Mouse (Mus musculus) gastrocnemius, postnatal 14 days (tissue): ENCODE results near the gene Agpat2. TPM values are rescaled to one million over a fixed set of nuclear protein-coding genes. Genes with fewer than 3 reads are reported as not detected.

Source experiments
- DNase-seq: peaks from one replicate; pipeline ENCODE4 v3.0.0; 2021; ENCODE audit warnings: mixed read lengths
- intact Hi-C: fragments of 180-260 bp; cut with DNase I; formaldehyde crosslinking; loops from one replicate; pipeline ENCODE4 v1.15.1; 2025; ENCODE audit warnings: low total_unique reads
- total RNA-seq, 2 experiments: library from RNA; stranded (reverse); gene quantifications; 2 replicates each; pipeline ENCODE4 v1.2.3; 2021

Gene Agpat2
- total RNA-seq, 2 experiments from 2014 or later = 4.9 to 6.3 TPM

- intact Hi-C loops = no loop called here
- no peak for DNase-seq
These were observed 24.7 kb upstream of the Agpat2 start for GRCm38 (mm10) chr2:26628792-26629437.

DNA sequence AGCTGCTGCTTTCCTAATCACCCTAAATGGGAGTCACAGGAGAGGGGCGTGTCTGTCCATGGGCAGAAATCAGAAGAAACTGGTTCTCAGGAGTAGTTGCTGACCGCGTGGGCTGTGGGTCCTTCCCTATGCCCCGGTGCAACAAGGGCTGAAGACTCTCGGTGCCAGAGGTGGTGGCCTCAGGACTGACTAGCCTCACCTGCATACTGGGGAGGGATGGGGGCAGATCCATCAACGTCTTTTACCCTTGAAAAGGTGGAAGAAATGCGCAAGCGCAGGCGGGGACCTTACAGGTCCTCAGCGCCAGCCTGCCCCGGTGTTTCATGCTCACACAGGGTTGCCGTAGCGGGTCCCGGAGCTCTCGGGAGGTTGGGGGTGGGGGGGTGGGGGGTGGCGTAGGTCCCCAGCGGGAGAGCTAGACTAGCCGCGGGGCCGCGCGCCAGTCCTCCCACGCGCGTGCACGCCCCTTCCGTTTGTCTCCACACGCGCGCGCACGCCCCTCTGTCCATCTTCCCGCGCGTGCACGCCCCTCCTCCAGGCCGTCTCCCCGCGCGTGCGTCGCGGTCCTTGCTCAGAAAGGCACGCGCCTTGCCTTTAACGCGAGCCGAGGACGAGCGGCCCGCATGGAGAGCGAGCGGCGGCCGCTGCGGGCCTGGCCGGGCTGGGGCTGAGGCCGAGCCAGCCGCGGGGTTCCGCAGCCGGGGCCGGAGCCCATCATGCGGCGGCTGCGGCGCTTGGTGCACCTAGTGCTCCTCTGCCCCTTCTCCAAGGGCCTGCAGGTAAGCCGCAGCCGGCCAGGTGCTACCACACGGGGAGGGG lies 23.9 kb upstream of the Agpat2 start, which contains the start of gene Fam69b:
TSS of gene Fam69b (plus strand) at position 537 of the 819 bp plus-strand sequence.
- peak; percentile 75 for DNase-seq
- intact Hi-C loops = no loop called here

GRCm38 (mm10) chr2:26626081-26626480 lies 21.9 kb upstream of the Agpat2 start:
- no peak for DNase-seq
- intact Hi-C loops = no loop called here

DNA sequence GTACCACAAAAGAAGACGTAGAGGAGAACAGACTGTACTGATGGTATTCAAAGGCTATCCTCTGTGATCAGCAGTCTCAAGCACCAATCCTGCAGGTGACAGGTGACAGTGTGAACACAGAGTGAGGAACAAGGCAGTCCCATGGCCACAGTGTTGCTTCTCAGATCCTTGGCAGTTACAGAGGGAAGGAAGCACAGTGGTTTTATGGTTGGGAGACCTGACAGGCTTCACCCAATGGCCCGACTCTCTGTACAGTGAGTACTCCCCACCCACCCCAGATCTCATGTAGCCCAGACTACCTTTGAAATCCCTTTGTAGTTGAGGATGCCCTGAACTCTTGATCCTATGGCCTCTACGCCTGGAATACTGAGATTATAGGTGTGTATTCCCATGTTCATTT lies 21.2 kb upstream of the Agpat2 start:
- intact Hi-C loops = no loop called here
- DNase-seq = no peak

DNA sequence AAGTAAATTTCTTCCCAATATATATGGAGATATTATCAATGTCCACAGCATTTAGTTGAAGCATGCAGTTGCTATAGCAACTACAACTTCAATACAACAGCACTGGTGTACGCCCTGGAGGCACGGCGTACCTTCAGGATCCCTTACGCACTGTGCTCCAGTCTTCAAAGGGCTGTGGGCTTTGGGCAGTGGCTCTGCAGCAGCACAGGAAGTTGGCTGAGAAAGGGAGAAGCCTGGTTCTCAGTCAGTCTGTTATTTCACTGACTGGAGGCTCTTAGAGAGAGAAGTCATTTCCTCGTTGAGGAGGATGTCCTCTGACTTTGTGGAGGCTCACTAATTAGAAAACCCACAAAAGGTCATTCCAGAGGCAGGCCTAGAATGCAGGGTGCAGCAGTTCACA lies 18.8 kb upstream of the Agpat2 start:
- DNase-seq = no peak
- intact Hi-C loops = no loop called here

- intact Hi-C loops = no loop called here
- DNase-seq = no peak
These were observed 17.0 kb upstream of the Agpat2 start for GRCm38 (mm10) chr2:26621246-26621645.

GRCm38 (mm10) chr2:26617928-26618327 lies 13.7 kb upstream of the Agpat2 start:
- DNase-seq = no peak
- intact Hi-C loops = no loop called here

DNA sequence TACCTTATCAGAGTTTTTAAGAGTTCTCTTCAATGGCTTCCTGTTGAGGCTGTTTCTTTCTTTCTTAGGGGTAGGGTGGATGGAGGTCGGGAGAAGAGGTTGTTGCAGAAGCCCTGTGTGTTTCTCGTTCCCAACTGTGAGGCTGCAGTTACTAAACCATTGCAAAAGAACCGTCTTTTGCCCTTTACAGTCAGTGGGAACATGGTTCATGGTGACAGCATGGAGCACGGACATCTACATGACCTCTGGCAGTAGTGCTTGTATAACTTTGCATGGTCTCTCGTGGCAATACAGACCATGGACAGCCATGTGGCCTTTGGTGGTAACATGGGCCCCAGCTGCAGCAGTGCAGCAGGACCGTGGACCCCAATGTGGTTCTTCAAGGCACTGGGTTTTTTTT lies 13.1 kb upstream of the Agpat2 start:
- DNase-seq = no peak
- intact Hi-C loops = no loop called here

- intact Hi-C loops = no loop called here
- DNase-seq = no peak
These were observed 11.4 kb upstream of the Agpat2 start for GRCm38 (mm10) chr2:26615459-26616124.

DNA sequence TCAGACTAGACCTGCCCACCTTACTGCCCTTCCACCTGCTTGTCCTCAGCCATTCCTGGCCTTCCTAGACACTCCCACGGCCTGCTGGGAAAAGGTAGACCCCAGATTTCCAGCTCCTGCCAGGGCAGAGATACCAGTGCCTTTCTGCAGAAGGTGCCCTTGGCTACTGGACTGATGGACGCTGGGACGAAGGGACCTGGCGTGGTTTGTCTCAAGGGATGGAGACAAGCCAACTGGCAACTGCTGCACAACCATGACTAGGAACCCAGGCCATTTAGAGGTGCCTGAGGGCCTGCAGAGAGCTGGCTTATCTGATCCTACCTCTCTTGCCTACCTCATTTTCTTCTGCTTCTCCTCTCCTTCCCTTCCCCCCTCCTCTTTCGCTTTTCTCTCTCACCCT lies 10.7 kb upstream of the Agpat2 start:
- intact Hi-C loops = no loop called here
- DNase-seq = no peak

- intact Hi-C loops = no loop called here
These were observed 7.7 kb upstream of the Agpat2 start for GRCm38 (mm10) chr2:26611896-26612295.

GRCm38 (mm10) chr2:26611054-26611453 lies 6.8 kb upstream of the Agpat2 start:
- DNase-seq = no peak
- intact Hi-C loops = no loop called here

More at GRCm38 (mm10) chr2:26611896-26612295, 7.7 kb upstream of the Agpat2 start:
- no peak for DNase-seq

DNA sequence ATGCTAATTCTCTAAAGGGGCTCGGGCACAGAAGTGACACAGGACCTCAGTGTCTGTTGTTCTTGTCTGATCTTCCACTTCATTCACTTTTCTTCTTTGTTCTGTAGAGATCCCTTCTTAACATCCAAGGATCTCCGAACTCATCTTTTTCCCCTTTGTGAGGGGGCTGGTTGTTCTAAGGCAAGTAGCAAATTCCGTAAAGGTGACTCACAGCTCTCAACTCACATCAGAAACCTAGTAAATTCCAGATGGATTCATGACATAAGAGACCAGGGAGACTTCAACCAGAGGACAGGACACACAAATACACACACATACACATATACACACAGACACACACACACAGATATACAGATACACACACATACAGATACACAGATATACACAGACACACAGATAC lies 6.3 kb upstream of the Agpat2 start:
- intact Hi-C loops = no loop called here
- DNase-seq = no peak

- intact Hi-C loops = no loop called here
- peak; percentile 56 for DNase-seq
These were observed 5.0 kb upstream of the Agpat2 start for GRCm38 (mm10) chr2:26609261-26609661.

GRCm38 (mm10) chr2:26608781-26609180 lies 4.6 kb upstream of the Agpat2 start:
- DNase-seq = no peak
- intact Hi-C loops = no loop called here

GRCm38 (mm10) chr2:26607056-26607910 lies 3.1 kb upstream of the Agpat2 start:
- DNase-seq = peak; percentile 55
- intact Hi-C loops = no loop called here

- DNase-seq = no peak
- intact Hi-C loops = no loop called here
These were observed 2.4 kb upstream of the Agpat2 start for GRCm38 (mm10) chr2:26606579-26606978.

GRCm38 (mm10) chr2:26605331-26605730 lies 1.1 kb upstream of the Agpat2 start:
- intact Hi-C loops = no loop called here
- DNase-seq = no peak

GRCm38 (mm10) chr2:26603159-26603558 lies 1.1 kb downstream of the Agpat2 start:
- no peak for DNase-seq
- intact Hi-C loops = no loop called here

DNA sequence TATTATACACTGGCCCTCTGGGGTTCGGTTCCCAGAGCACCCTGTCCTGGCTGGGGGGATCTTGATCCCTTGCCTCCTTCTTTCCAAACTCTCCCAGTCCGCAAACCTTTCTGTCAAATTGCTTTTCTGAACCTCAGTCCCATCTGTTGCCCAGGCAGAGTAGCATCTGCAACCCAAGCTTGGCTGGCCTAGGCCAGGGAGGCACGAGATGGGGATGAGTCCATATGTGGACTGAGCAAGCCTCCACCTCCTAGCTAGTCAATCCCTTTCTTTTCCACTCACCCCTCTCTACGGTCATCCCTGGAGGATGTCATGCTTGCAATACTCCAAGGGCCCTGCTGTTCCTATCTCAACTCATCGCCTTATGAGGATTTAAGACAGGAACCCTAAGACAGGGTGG lies 1.6 kb downstream of the Agpat2 start:
- intact Hi-C loops = no loop called here
- no peak for DNase-seq
